Mouse (Mus musculus): ENCODE measurements around the gene Huwe1. TPM values are rescaled to one million over a fixed set of nuclear protein-coding genes. Genes with fewer than 3 reads are reported as not detected.
A peak's percentile ranks its signal among the peaks of the same experiment; 100 is the strongest.

The Huwe1 gene
- polyA plus RNA-seq, 1 experiment from 2014 or later = 17.6 TPM

DNA sequence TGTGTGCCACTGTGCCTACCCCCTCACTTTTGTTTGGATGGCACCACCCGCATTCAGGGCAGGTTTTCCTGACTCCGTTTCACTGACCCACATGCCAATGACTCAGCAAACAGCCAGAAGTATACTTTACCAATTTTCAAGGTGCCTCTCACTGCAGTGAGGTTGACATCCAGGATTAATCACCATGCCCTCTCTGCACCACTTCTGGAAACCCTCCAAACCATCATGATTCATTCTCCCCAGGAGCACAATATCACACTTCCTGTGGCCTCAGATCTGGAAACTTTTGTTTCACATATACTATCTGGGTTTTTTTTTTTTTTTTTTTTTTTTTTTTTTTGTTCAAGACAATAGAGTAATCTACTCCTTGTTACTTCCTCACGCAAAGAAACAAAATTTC is 150.6 kb downstream of the Huwe1 start:
- DNase-seq (no peak), ATAC-seq (ENCODE audit: low read depth) (no peak)
- H3K27ac ChIP-seq = no peak overlapping the region
- no peaks in the 10 kb centered on the region for H3K9me3 ChIP-seq (replicated peaks)
- H3K9ac ChIP-seq = no peak overlapping the region
- WGBS (ENCODE audit: insufficient replicate concordance) = 38% methylated on average over 3 of the region's 3 CpGs
- no peaks in the 10 kb centered on the region for H3K36me3 ChIP-seq
- H3K4me3 ChIP-seq (replicated peaks) = no peak overlapping the region
- H3K4me1 ChIP-seq (replicated peaks) = no peaks in the 10 kb centered on the region
- H3K27me3 ChIP-seq = no peaks in the 10 kb centered on the region
- no peak overlapping the region for H3K4me2 ChIP-seq

MicroRNAs within 50 kb of the gene (microRNA counts, 519-probe panel; counts per million panel counts)
- 2,718 counts per million, percentile 12 among the panel's probes with 10 or more counts for microRNA mmu-miR-98

Small RNAs within 50 kb of the gene (microRNA-seq; reads per million reads assigned to microRNA genes)
- gene Mir3113 = not detected
- gene Mir98 = 4,535 reads per million, percentile 88 among the genes with 10 or more reads in this experiment
- 1,499 reads per million, percentile 79 among the genes with 10 or more reads in this experiment for gene Mirlet7f-2

Other genes starting within 250 kb of the Huwe1 start
- gene Hsd17b10, start 201.0 kb downstream of the Huwe1 start, polyA plus RNA-seq (2015; fragmentation: Nextera tagmentation; extraction: Ambion mirVana) = 99.5 and 102 TPM in 2 replicates
- 2.3 and 3.2 TPM in 2 replicates for gene Ribc1, start 215.5 kb downstream of the Huwe1 start, polyA plus RNA-seq (2015; fragmentation: Nextera tagmentation; extraction: Ambion mirVana)
- gene Smc1a, start 215.6 kb downstream of the Huwe1 start, polyA plus RNA-seq (2015; fragmentation: Nextera tagmentation; extraction: Ambion mirVana) = 62.1 and 74.8 TPM in 2 replicates